Mouse (Mus musculus) ES-E14 (cell line): ENCODE results near the gene Pkd1l3. TPM values are rescaled to one million over a fixed set of nuclear protein-coding genes. Genes with fewer than 3 reads are reported as not detected.

Experiments used
- DNase-seq: peaks from one replicate; pipeline ENCODE4 v3.0.0-alpha.2; 2013; ENCODE audit warnings: low read depth, low spot score
- H3K27ac ChIP-seq: 2 replicates; pipeline ENCODE4 v1.5.1; 2012; ENCODE audit warnings: low read depth, mild to moderate bottlenecking, low read length, moderate library complexity, mixed read lengths; ENCODE audit not compliant: poor library complexity, insufficient read depth, severe bottlenecking
- H3K36me3 ChIP-seq: 2 replicates; pipeline ENCODE4 v1.6.1; 2012; ENCODE audit warnings: mild to moderate bottlenecking, low read length, moderate library complexity, mixed read lengths; ENCODE audit not compliant: control insufficient read depth, poor library complexity, insufficient read depth, severe bottlenecking
- H3K4me1 ChIP-seq, 2 experiments: fragments of 150-350 bp in 1 of 2; sonication (generic) in 1 of 2; 2 replicates each; pipeline ENCODE4 v1.6.1; 2012; ENCODE audit warnings: low read length in 2 of 2, mild to moderate bottlenecking in 1 of 2, mixed read lengths in 1 of 2; ENCODE audit not compliant: control insufficient read depth in 2 of 2, insufficient read depth in 2 of 2, poor library complexity in 1 of 2
- H3K4me3 ChIP-seq, 2 experiments: fragments of 150-350 bp in 1 of 2; sonication (generic) in 1 of 2; 2 replicates each; pipeline ENCODE4 v1.5.1; 2012; ENCODE audit warnings: low read length in 2 of 2, low read depth in 1 of 2, mild to moderate bottlenecking in 1 of 2, mixed read lengths in 1 of 2; ENCODE audit not compliant: insufficient read depth in 1 of 2, poor library complexity in 1 of 2, severe bottlenecking in 1 of 2
- H3K9ac ChIP-seq: 2 replicates; pipeline ENCODE4 v1.6.1; 2012; ENCODE audit warnings: low read depth, mild to moderate bottlenecking, low read length, mixed read lengths; ENCODE audit not compliant: poor library complexity, insufficient read depth, severe bottlenecking
- H3K9me3 ChIP-seq: fragments of 150-350 bp; sonication (generic); 2 replicates; pipeline ENCODE4 v1.6.1; 2012; ENCODE audit warnings: low read depth, mild to moderate bottlenecking, low read length; ENCODE audit not compliant: control insufficient read depth, insufficient read depth
- CHD2 ChIP-seq: IDR thresholded peaks from 2 replicates; pipeline ENCODE4 v1.6.1; 2014; ENCODE audit warnings: mild to moderate bottlenecking, low read depth, low read length, inconsistent platforms
- HCFC1 ChIP-seq: IDR thresholded peaks from 2 replicates; pipeline ENCODE4 v1.6.1; 2012; ENCODE audit warnings: low read length, inconsistent platforms, borderline replicate concordance; ENCODE audit not compliant: insufficient read depth
- MAFK ChIP-seq: IDR thresholded peaks from 2 replicates; pipeline ENCODE4 v1.6.1; 2014; ENCODE audit warnings: mild to moderate bottlenecking, low read depth, low read length, inconsistent platforms; ENCODE audit not compliant: insufficient read depth
- ZC3H11A ChIP-seq: IDR thresholded peaks from 2 replicates; pipeline ENCODE4 v1.6.1; 2012; ENCODE audit warnings: low read depth, mild to moderate bottlenecking, inconsistent platforms, low read length, borderline replicate concordance
- ZNF384 ChIP-seq: IDR thresholded peaks from 2 replicates; pipeline ENCODE4 v1.6.1; 2012; ENCODE audit warnings: low read depth, low read length, inconsistent platforms
- in situ Hi-C, 2 experiments: fragments of 600-800 bp; cut with MboI; formaldehyde crosslinking; loops; one replicate each; pipeline ENCODE4 v1.15.1; 2025; ENCODE audit warnings: low sequenced_read_pairs in 2 of 2, inconsistent platforms in 1 of 2; ENCODE audit not compliant: unreplicated experiment in 2 of 2
- total RNA-seq: library from RNA; depleted of rRNA; stranded (reverse); fragments of 300-350 nt; gene quantifications from 2 replicates; pipeline ENCODE4 v1.2.3, GENCODE M21; 2012; rRNA removed

The Pkd1l3 gene
- 0.54 and 0.58 TPM in 2 replicates for total RNA-seq

DNA sequence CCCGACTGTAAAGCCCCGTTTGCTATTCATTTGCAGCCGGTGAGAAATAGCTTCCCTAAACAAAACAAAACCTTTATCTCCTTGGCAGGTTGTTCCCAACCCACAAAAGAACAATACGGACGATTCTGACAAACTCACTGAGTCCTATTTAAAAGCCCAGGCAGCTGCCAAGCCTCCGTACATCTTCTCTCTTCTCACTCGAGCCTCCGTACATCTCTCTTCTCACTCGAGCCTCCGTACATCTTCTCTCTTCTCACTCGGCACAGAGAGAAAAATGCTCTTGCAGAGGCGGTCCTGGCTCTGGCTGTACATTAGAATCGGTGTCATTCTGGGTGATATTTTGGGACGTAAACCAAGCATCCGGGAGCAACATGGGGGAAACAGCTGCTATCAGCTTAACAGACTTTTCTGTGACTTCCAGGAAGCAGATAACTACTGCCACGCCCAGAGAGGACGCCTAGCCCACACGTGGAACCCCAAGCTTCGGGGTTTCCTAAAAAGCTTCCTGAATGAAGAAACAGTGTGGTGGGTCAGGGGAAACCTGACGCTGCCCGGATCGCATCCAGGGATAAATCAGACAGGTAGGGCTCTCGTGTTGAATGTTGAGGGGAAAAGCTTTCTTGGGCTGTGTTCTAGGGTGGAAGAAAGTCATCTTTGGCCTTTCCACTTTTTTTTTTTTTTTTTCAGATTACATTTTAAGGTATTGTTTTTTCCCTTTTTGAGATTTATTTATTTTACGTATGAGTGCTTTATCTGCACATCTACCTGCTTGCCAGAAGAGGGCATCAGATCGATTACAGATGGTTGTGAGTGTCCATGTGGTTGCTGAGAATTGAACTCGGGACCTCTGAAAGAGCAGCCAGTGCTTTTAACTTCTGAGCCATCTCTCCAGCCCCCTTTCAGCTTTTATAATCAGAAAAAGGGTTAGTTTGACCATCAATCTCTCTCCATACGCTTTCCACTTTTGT lies at the start of gene Pkd1l3:
TSS of gene Pkd1l3 (plus strand) at position 275 of the 968 bp plus-strand sequence.
- Histone ChIP-seq H3K9ac (peak within 1 kb of the TSS; percentile 58), H3K9me3 (no peaks in the 10 kb centered on the region), H3K27ac (no peak within 1 kb of the TSS), H3K36me3 (no peaks in the 10 kb centered on the region), H3K4me3 (peak within 1 kb of the TSS; percentile 23 to 62; a peak in 3 of 4 replicates), H3K4me1 (peaks cover 0 to 3% of the 10 kb centered on the region in 2 experiments; a peak in 1 of 4 replicates)
- DNase-seq, result no peak
- in situ Hi-C loops, result no loop called here
- TF ChIP-seq HCFC1, result no peak
- TF ChIP-seq ZNF384, result 0 out of 2 replicates have a peak, but pooled peaks have one; percentile 33

DNA sequence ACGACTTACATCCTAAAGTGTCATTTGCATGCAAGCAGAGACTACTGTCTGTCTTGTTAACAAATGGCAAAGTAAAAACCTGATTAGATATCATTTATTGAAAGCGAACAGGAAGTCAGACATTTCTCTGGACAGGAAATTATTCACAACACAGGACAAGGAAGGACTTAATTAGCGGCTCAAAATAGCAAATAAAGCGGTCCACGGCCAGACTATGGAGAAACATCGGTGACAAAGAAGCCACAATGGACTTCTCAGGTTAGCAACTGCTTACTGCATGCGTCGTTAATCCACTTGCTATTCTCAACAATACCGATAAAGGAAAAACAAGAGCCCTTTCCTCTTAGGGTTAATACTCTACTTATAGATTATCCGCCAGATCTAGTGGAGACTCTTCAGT lies 49.6 kb upstream of the Pkd1l3 start:
- no peak for DNase-seq
- H3K36me3 ChIP-seq, result peaks cover 25% of the 10 kb centered on the region
- H3K9me3 ChIP-seq, result no peaks in the 10 kb centered on the region
- H3K9ac ChIP-seq, result peak overlapping the region; percentile 99
- peak overlapping the region; percentile 90 to 96 for H3K4me3 ChIP-seq
- H3K27ac ChIP-seq, result no peak overlapping the region
- no peak for TF ChIP-seq MAFK
- TF ChIP-seq ZC3H11A, result no peak
- TF ChIP-seq HCFC1, result no peak
- no peak for TF ChIP-seq CHD2
- TF ChIP-seq ZNF384, result no peak
- H3K4me1 ChIP-seq, result peaks cover 1 to 2% of the 10 kb centered on the region in 2 experiments; a peak in 2 of 4 replicates
- in situ Hi-C loops, result no loop called here

DNA sequence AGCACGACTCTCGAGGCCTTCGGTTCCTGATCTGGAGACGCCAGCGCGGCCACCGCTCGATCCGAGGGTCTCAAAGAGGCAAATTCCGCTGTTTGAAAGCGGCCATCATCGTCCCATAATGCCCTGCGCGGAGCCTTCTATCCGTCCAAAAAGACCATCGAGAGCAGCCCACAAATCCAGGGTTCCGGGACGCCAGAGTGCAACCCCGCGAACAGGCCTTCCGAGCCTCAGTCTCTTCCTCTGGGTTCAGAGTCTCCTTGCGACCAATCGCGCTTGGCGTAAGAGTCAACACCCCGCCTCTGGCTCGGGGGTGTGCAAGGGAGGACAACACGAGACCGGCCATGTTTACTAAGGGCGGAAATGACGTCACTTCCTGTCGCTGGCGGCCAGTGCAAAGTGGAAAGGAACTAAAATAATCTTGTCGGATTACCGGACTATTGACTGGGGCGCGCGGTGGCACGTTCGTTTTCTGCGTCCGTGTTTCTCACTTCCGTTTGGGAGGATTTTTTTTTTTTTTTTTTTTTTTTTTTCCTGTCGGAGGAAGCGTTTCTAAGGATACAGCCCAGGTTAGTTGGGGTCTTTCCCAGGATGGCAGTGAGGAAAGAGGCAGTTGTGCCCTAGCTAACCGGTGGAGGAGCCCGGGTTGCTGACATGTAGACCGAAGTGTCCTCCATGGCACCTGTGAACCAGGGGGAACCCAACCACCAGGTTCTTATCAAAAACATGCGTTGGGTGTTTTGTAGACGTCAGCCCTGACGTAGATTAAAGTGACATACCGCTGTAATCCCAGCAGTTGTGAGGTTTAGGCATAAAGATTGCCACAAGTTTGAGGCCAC lies 48.6 kb upstream of the Pkd1l3 start, which contains the start of the genes Dhx38 and Txnl4b:
TSS of gene Dhx38 (minus strand) at position 364 of the 836 bp plus-strand sequence.
TSS of gene Txnl4b (plus strand) at position 395 of the 836 bp plus-strand sequence.
- Histone ChIP-seq H3K4me1 (peaks cover 1 to 2% of the 10 kb centered on the region in 2 experiments; a peak in 2 of 4 replicates), H3K9ac (peak within 1 kb of the TSS; percentile 99), H3K4me3 (peak within 1 kb of the TSS; percentile 90 to 96), H3K36me3 (peaks cover 16% of the 10 kb centered on the region), H3K27ac (peak within 1 kb of the TSS; percentile 88), H3K9me3 (no peaks in the 10 kb centered on the region)
- peak; percentile 98 for DNase-seq
- TF ChIP-seq CHD2, result no peak
- TF ChIP-seq ZC3H11A, result no peak
- peak; percentile 93 for TF ChIP-seq HCFC1
- TF ChIP-seq MAFK, result 0 out of 2 replicates have a peak, but pooled peaks have one; percentile 56
- TF ChIP-seq ZNF384, result peak; percentile 100
- in situ Hi-C loops, result no loop called here

DNA sequence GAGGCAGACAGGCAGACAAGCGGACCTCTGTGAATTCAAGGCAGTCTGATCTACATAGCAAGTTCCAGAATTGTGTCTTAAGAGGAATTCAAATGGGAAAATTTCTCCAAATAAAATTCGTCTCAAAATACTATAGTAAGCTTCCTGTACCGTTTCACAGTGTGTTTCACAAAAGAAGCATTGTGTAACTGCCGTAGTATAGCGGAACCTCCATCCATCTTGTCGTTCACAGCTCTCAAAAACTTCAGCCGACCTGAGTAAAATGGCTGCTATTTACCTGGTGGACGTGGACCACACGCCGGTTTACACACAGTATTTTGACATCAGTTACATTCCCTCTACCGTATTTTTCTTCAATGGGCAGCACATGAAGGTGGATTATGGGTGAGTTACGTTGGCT lies 43.2 kb upstream of the Pkd1l3 start:
- in situ Hi-C loops, result no loop called here
- Histone ChIP-seq H3K9ac (no peak overlapping the region), H3K4me1 (peaks cover 1 to 4% of the 10 kb centered on the region in 2 experiments; a peak in 2 of 4 replicates), H3K4me3 (no peak overlapping the region), H3K9me3 (no peaks in the 10 kb centered on the region), H3K27ac (no peak overlapping the region), H3K36me3 (no peaks in the 10 kb centered on the region; the same call in 1 of the 2 replicates)
- DNase-seq, result no peak
- TF ChIP-seq ZC3H11A, result no peak
- TF ChIP-seq ZNF384, result no peak
